Mouse (Mus musculus): ENCODE measurements around the gene Cdc16. TPM values are rescaled to one million over a fixed set of nuclear protein-coding genes. Genes with fewer than 3 reads are reported as not detected.
"Not testable (repeated sequence)": the region's sequence is repeated elsewhere in the genome, so short reads cannot be mapped to it uniquely, and the experiment has no call there.

Gene Cdc16
- polyA plus RNA-seq (2016; fragmentation: Nextera tagmentation; extraction: Ambion mirVana): 215 and 222 TPM in 2 replicates

DNA sequence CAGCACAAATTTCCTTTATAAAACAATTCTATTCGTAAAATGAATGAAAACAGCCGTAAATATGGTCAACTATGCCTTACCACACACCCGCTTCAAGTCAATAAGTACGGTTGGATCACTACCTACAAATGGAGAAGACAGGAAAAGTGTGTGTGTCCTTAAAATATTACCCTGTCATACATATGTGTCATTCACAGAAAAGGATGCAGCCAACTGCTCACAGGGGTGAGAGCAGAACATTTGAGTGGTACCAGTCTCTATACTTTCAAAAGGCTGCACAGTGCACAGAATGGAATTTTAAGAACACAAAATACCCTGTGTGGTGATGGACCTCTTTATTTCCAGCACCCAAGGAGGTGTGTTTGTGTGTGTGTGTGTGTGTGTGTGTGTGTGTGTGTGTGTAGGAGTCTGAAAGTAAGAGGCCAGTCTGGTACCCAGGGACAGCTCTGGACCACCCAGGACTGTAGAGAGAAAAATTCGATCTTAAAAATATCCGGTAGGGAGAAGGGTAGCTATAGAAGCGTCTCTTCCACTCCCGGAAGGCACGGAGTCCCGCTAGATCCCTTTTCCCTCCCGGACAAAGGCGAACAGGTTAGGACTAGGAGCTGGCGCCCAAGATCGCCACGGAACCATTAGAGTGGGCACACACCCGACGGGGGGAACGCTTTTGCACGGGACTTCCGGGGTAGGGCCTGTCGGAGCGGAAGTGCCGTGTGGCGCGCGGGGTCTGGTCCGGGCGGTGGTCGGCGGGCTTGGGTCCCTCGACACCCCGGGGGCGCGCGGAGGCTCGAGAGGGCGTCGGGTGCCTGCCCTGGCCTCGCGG is at the start of gene Cdc16:
TSS of gene Cdc16 (plus strand) at position 695 of the 823 bp plus-strand sequence.
- peaks cover 23% of the 10 kb centered on the region for H3K36me3 ChIP-seq (replicated peaks)
- H3K27me3 ChIP-seq (ENCODE audit: poor library complexity, severe bottlenecking): no peaks in the 10 kb centered on the region
- peak within 1 kb of the TSS; percentile 99 for H3K4me3 ChIP-seq
- 9% methylated on average over 40 of the region's 40 CpGs for WGBS
- peak; percentile 90 for DNase-seq (ENCODE audit: extremely low spot score, low spot score)
- no peaks in the 10 kb centered on the region for H3K9me3 ChIP-seq
- H3K4me1 ChIP-seq: peaks cover 23% of the 10 kb centered on the region
- peak within 1 kb of the TSS; percentile 94 for H3K27ac ChIP-seq

DNA sequence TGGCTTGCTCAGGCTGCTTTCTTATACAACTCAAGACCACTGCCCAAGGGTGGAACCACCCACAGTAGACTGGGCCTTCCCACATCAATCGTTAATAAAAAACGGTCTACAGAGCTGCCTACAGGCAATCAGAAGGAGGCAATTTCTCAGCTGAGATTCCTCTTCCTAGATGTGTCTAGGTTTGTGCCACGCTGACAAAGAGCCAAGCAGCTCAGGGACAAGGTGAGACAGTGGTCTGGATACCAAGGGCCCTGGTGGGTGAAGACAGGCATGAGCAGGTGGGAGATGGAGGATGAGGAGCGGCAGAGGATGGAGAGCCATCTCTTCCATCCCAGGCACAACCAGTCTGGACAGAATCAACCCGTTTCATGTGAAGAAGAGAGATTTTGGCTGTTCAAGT is 49.0 kb upstream of the Cdc16 start:
- Histone ChIP-seq H3K27me3 (ENCODE audit: poor library complexity, severe bottlenecking) (no peaks in the 10 kb centered on the region), H3K4me1 (peaks cover 19% of the 10 kb centered on the region), H3K9me3 (peaks cover 5% of the 10 kb centered on the region; the same call in 1 of the 2 replicates), H3K4me3 (no peak overlapping the region), H3K36me3 (replicated peaks) (no peaks in the 10 kb centered on the region), H3K27ac (no peak overlapping the region)
- DNase-seq (ENCODE audit: extremely low spot score, low spot score): no peak
- WGBS: 90% methylated on average over 5 of the region's 5 CpGs

DNA sequence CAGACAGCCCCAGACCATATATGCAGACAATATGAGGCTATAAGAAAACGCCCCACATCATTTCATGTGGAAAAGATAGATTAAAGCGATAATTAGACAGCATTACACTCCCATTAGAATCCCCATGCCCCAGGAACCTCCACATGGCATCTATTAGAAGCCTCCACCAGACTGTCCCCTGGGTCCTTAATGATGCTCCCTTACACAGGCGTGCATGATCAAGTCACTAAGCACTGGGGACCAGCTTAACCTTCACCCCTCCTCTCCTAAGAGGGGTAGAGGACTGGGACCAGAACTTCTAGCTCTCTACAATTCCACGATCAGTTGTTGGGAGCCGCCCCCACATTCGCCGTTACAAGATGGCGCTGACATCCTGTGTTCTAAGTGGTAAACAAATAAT is 38.5 kb upstream of the Cdc16 start:
- WGBS: 94% methylated on average over 8 of the region's 8 CpGs

DNA sequence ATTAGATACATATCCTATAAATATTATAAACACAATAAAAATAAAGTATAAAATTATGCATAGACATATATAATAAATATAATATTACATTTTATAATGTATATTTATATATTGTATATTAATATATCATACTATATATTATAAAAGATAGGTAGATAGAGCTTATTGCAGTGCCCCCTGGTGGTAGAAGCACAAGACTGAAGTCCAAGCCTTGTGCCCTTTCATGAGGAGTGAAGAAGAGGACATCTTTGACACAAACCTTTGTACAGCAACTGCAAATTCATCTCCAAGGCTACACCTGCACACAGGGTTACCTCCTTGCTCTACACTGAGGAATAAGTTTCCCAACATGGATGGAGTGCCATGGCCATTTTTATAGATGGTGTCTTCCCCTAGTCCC is 31.8 kb upstream of the Cdc16 start:
- Histone ChIP-seq H3K27ac (no peak overlapping the region), H3K4me1 (no peaks in the 10 kb centered on the region), H3K4me3 (no peak overlapping the region), H3K9me3 (no peaks in the 10 kb centered on the region), H3K27me3 (ENCODE audit: poor library complexity, severe bottlenecking) (no peaks in the 10 kb centered on the region), H3K36me3 (replicated peaks) (no peaks in the 10 kb centered on the region)
- DNase-seq (ENCODE audit: extremely low spot score, low spot score): no peak

More for the DNA sequence above, 38.5 kb upstream of the Cdc16 start:
- Histone ChIP-seq H3K9me3 (peaks cover 3% of the 10 kb centered on the region; the same call in 1 of the 2 replicates), H3K27me3 (ENCODE audit: poor library complexity, severe bottlenecking) (no peaks in the 10 kb centered on the region), H3K27ac (no peak overlapping the region), H3K4me1 (no peaks in the 10 kb centered on the region), H3K36me3 (replicated peaks) (no peaks in the 10 kb centered on the region), H3K4me3 (no peak overlapping the region)
- DNase-seq (ENCODE audit: extremely low spot score, low spot score): no peak

DNA sequence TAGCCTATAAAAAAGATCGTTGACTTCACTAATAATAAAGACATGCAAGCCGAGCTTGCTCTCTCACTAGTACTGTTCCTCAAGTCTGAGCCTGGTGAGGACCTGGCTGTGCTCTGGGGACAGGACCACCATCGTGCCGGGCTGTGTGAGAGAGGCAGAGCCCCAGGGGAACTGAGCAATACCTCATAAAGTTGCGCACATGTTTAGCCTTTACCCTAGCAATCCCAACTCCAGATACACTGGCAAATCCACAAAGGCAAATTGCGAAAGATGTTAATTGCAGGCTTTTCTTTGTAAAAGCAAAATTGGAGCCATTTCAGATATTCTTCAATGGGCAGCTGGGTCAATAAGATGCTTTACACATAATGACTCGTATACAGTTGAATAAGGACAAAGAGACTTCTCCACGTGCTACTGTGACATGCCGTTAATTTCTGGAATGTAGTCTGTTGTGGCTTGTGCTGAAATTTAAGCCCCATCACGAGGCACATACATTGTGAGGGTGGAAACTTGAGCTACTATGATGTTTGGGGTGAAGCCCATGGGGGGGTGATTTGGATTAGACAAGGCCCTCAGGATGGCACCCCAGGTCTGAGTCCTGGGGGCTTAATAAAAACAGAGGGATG is 29.9 kb upstream of the Cdc16 start:
- no peaks in the 10 kb centered on the region for H3K4me1 ChIP-seq
- H3K27ac ChIP-seq: no peak overlapping the region
- no peaks in the 10 kb centered on the region for H3K9me3 ChIP-seq
- DNase-seq (ENCODE audit: extremely low spot score, low spot score): no peak
- H3K36me3 ChIP-seq (replicated peaks): no peaks in the 10 kb centered on the region
- 80% methylated on average over 10 of the region's 10 CpGs for WGBS
- H3K27me3 ChIP-seq (ENCODE audit: poor library complexity, severe bottlenecking): no peaks in the 10 kb centered on the region
- H3K4me3 ChIP-seq: no peak overlapping the region

DNA sequence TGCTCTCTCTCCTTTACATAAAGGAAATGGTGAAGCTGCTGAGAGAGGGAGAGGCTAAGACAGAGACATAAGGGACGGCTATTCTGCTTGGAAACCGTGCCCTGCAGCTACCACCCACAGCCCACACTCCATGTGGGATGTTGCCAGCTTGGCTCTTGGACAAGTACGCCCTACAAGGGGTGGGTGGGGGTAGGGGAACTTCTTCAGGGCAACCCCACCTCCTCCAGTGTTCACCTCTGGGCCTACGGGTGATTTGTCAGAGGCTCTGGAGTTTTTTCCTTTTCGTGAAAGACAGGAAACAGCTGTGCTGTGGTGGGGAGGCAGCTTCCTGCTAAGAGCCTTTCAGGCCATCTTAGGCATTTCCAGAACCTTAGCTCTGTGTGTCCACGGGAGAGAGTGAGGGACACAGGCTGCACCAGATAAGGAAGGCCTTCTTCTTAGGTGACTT is 17.1 kb upstream of the Cdc16 start:
- H3K27ac ChIP-seq: no peak overlapping the region
- no peak for DNase-seq (ENCODE audit: extremely low spot score, low spot score)
- H3K4me1 ChIP-seq: no peaks in the 10 kb centered on the region
- H3K4me3 ChIP-seq: no peak overlapping the region
- H3K27me3 ChIP-seq (ENCODE audit: poor library complexity, severe bottlenecking): no peaks in the 10 kb centered on the region
- H3K36me3 ChIP-seq (replicated peaks): no peaks in the 10 kb centered on the region
- 58% methylated on average over 6 of the region's 6 CpGs for WGBS
- H3K9me3 ChIP-seq: no peaks in the 10 kb centered on the region

DNA sequence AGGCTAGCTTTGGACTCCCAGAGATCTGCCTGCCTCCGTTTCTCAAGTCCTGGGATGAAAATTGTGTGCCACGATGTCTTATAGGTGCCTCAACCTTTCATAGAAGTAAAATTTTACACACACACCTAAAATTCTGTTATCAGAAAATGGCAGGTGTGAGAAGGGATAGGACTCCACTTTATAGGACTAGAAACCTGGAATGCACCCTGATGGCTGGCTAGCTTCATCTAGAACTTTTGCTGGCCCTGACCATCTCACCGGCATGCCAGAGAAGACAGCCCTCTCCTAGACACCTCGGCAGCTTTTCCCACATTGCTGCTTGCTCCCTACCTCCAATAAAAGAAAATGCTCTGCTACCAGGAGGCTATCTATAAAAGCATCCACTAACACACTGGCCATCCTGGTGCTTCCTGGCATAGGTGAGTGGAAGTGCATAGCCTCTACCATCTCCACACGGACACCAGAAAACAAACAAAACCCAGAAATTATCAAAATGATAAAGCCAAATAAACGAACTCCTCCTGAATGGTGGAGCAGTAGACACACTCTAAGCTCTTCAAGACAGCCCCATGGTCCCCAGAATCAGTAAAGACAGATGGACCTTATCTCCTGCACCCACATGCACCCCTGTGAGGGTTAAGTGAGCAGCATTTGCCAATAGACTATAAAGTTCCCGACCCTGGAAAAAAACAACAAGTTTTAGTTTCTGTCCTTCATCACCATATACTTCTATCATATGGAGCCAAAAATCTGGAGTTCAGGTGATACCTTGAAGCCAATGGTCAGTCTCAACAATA is 16.5 kb upstream of the Cdc16 start:
- no peak overlapping the region for H3K4me3 ChIP-seq
- no peaks in the 10 kb centered on the region for H3K4me1 ChIP-seq
- no peak for DNase-seq (ENCODE audit: extremely low spot score, low spot score)
- H3K27ac ChIP-seq: no peak overlapping the region
- no peaks in the 10 kb centered on the region for H3K36me3 ChIP-seq (replicated peaks)
- 87% methylated on average over 7 of the region's 7 CpGs for WGBS
- no peaks in the 10 kb centered on the region for H3K9me3 ChIP-seq
- no peaks in the 10 kb centered on the region for H3K27me3 ChIP-seq (ENCODE audit: poor library complexity, severe bottlenecking)

DNA sequence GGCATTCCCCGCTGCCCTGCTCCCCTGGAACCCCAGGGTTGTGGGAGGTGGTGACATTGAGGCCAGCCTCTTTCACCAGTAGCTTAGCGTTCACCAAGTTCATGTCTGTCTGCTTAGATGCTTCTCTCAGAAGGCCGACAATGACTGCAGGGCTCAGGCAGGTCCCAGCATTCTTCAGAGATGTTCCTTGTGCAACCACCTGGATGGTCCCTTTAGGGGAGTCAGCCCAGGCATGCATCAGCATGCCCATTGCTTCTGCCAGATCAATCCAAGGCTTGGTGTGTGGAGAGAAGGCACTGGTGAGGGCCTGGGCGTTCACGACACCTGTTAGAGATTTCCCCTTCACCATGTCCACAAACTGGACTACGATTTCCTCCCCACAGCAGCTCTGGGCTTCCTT is 11.3 kb upstream of the Cdc16 start:
- H3K4me1 ChIP-seq; H3K27ac ChIP-seq; H3K9me3 ChIP-seq; H3K27me3 ChIP-seq (ENCODE audit: poor library complexity, severe bottlenecking); DNase-seq (ENCODE audit: extremely low spot score, low spot score); H3K4me3 ChIP-seq; H3K36me3 ChIP-seq (replicated peaks): not testable (repeated sequence)
- WGBS: 94% methylated on average over 5 of the region's 6 CpGs

DNA sequence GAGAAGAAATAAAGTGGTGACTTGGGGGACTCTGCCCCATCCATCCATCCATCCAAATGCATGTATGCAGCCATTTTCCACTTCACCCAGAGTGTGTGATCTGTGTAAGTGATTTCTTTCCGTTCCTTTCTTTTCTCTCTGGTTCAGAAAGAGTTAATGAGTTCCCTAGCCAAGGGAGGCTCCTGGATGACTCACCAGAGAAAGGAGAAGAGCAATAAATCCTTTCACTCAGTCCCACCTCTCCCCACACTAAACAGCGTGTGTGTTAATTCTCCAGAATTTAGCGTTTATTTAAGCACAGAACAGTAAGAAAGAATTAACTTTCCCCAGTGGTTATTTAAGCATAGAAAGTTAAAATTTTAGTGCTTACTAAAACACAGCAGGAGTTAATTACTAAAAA is 9.8 kb upstream of the Cdc16 start:
- Histone ChIP-seq H3K4me3 (no peak overlapping the region), H3K36me3 (replicated peaks) (no peaks in the 10 kb centered on the region), H3K9me3 (no peaks in the 10 kb centered on the region), H3K4me1 (no peaks in the 10 kb centered on the region), H3K27ac (no peak overlapping the region), H3K27me3 (ENCODE audit: poor library complexity, severe bottlenecking) (no peaks in the 10 kb centered on the region)
- DNase-seq (ENCODE audit: extremely low spot score, low spot score): no peak
- 50% methylated on average over 3 of the region's 3 CpGs for WGBS

DNA sequence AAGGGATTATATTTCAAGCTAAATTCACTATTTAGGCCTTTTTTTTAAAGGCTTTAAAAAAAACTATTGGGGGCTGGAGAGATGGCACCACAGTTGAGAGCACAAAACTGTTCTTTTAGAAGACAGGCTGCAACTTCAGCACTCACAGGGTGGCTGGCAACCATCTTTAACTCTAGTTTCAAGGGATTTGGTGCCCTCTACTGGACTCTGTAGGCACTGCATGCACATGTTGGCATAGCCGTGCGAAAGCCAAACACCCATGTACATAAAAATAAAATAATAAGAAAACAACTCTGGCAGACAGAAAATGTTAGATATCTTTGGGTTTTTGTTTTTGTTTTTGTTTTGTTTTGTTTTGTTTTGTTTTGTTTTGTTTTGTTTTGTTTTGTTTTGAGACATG is 3.8 kb upstream of the Cdc16 start:
- DNase-seq (ENCODE audit: extremely low spot score, low spot score): peak; percentile 62
- WGBS: 33% methylated on average over 2 of the region's 2 CpGs

DNA sequence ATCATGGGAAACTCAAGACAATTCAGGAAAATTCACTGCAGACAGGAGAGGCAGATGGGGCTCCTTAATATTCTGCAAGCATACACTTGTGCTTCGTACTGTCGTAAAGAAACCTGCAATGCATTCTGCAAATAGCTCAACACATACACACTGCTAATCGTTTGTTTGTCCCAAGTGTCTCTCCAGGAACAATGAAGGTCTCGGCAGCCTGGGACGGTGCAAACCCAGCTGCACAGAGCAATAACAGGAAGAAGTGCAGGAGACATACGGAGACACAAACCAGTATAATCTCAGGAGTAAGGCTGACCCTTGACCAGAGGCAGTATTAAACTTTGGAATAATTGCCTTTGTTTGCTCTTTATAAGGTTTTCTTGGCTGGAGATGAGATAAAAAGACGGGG is 996 bp upstream of the Cdc16 start:
- no peak for DNase-seq (ENCODE audit: extremely low spot score, low spot score)
- H3K4me3 ChIP-seq: peak overlapping the region; percentile 99; the same call in 1 of the 2 replicates
- H3K36me3 ChIP-seq (replicated peaks): peaks cover 16% of the 10 kb centered on the region
- H3K27ac ChIP-seq: no peak overlapping the region
- H3K4me1 ChIP-seq: peaks cover 23% of the 10 kb centered on the region
- no peaks in the 10 kb centered on the region for H3K27me3 ChIP-seq (ENCODE audit: poor library complexity, severe bottlenecking)
- WGBS: 82% methylated on average over 7 of the region's 7 CpGs
- no peaks in the 10 kb centered on the region for H3K9me3 ChIP-seq

More for the DNA sequence above, 3.8 kb upstream of the Cdc16 start:
- H3K4me1 ChIP-seq: peaks cover 15% of the 10 kb centered on the region
- no peaks in the 10 kb centered on the region for H3K9me3 ChIP-seq
- H3K27me3 ChIP-seq (ENCODE audit: poor library complexity, severe bottlenecking): no peaks in the 10 kb centered on the region
- no peaks in the 10 kb centered on the region for H3K36me3 ChIP-seq (replicated peaks)
- H3K4me3 ChIP-seq: no peak overlapping the region
- no peak overlapping the region for H3K27ac ChIP-seq

DNA sequence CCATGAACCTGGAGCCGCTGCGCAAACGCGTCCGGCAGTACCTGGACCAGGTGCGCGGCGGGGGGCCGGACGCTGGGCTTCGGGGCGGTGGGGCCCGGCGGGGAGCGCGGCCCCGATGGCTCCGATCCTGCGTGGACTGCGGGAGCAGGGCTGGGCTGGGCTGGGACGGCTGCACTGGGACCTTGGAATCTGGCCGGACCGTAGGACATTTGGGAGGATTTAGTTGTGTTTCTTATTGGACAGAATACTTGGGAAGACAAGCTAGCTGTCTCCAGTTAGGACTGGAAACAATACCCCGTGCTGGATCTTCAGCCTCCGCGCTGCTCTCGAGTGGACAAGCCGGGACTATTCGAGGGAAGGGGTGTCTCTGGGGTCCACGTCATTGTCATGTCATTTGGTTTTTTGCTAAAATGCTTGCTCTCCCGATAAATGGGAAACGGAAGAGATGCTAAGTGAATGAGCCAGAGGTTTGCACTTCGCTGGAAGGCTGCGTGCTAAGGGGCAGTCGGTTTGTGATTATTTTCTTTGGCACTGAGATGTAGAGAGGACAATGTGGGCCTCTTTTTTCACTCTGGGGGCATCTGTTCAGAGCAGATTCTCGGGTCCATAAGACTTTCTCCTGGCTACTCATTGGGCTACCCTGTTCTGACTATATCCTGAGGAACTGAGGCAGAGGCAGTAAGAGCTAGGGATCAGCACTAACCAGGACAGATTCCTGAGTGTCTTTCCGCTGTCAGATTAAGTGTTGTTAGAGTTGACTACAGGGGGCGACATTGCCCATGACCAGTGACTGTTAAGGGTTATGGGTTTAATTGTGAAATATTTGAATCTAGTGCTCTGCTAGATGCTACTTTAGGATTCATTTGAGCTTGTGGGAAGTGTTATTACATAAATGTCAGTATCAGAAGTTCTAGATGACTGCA is 590 bp downstream of the Cdc16 start:
- WGBS: under 1% methylated on average over 38 of the region's 38 CpGs
- Histone ChIP-seq H3K27me3 (ENCODE audit: poor library complexity, severe bottlenecking) (no peaks in the 10 kb centered on the region), H3K36me3 (replicated peaks) (peaks cover 32% of the 10 kb centered on the region), H3K27ac (peak overlapping the region; percentile 94), H3K9me3 (no peaks in the 10 kb centered on the region), H3K4me1 (peaks cover 23% of the 10 kb centered on the region), H3K4me3 (peak overlapping the region; percentile 99)
- DNase-seq (ENCODE audit: extremely low spot score, low spot score): peak; percentile 15
